Mouse (Mus musculus): ENCODE data around the gene Bod1l.

The Bod1l gene

DNA sequence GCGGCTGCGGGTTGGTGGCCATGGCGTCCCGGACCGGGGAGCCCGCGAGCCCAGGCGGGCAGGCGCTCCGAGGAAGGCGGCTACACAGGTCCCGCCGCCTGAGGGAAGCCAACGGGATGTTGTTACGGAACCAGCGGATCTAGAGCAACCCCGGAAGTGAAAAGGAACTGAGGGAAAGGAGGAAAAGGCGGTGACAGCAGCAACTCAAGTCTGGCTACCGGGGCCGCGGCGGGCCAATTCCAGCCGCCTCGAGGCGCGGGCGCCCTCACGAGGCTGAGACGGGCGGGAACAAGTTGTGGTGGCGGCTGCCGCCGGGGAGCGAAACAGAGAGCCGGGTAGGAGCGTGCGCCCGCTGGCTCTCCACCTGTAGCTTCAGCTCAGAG, at the start of gene Bod1l:
TSS of gene Bod1l (minus strand) at position 169 of the 383 bp plus-strand sequence.
- peak; percentile 95 for DNase-seq (ENCODE audit: extremely low spot score, low spot score)

DNA sequence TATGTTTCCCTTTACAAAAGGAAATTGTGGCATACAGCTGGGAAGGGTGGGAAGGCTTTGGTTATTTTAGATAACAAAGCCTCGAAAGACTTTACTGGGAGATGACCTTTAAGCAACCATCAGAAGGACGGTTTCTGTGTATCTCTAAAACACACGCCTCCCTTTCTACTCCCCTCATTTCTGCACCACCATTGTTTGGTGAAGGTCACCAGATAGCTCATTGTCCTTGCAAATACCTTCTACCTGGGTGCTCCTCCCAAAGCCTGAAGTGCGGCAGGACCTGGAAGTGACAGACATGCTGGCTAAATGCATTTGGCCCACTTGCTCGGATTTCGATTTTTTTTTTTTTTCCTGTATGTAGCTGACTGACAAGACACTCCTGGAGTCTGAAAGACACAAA, 49.2 kb upstream of the Bod1l start:
- no peak for DNase-seq (ENCODE audit: extremely low spot score, low spot score)

DNA sequence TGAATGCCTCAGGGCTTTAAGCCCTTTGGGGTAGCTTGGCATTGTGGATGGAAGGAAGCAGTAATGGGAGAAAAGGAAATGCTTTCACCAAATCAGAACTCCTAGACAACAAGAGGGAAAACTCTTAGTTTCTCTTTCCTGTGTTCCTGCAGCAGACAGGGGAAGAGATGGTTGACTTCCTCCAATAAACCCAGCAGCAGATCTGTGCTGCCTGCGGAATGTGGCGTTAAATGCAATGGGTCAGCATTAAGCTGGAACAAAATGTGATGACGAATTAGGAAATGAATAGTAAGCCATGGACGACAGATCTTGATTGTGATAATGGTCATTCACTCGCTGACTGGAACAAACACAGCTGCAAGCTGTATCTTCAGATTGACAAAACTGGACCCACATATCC, 46.8 kb upstream of the Bod1l start:
- no peak for DNase-seq (ENCODE audit: extremely low spot score, low spot score)

DNA sequence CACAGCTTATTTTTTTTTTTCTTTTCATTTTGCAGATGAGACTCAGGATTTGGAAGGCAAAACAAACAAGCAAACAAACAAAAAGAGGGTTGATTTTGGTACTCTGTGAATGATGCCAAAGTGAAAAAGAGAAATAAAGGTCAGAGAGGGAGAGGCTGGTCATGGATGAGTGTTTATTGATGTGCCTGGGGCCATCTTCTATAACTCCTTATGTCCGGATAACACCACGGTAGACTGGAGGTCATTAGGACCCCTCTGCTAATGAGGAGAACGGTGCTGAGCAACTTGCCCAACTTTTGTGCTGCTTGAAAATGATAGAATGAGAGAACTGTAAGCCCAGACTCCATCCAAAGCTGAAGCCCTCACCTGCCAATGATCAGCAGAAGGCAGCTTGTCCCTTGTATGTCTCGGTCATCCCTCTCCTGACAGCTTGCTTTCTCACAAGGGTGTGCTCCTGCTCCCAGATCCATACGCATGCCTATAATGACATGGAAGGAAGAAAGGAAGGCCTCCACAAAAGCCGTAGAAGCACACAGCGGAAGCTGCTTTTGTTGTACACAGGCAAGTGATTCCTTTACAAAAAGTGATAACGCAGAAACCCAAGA, 45.2 kb upstream of the Bod1l start:
- no peak for DNase-seq (ENCODE audit: extremely low spot score, low spot score)

DNA sequence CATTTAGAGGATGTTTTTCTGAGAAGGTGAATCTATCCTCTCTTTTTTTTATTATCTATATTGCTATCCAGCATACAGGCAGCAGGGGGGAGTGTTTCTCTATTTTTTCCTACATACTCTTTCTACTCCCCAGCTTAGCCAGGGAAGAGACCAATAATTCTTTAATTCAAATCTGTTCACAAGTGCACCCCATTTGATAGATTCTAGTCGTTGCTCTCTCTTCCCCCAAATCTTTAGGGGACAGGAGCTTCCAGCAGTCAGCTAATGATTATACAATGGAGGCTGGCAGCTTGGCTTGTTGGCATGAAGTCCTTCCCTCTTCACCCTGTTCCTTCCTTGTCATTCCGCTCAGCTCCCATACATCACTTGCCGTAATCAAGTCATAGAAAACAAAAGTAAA, 44.7 kb upstream of the Bod1l start:
- no peak for DNase-seq (ENCODE audit: extremely low spot score, low spot score)

DNA sequence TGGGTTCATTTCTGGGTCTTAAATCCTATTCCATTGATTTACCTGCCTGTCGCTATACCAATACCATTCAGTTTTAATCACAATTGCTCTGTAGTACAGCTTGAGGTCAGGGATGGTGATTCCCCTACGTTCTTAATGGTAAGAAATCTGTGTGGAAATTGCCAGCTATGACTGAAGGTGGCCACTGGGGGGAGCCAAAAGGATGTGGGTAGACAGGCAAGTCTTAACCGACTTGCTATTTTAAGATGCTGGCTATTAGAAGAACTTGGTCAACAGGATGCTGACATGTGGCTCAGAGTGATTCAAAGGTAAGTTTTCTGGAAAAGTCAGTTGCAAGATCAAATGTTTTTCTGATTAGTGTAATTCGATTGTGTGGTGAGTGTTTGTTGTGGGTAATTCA, 43.6 kb upstream of the Bod1l start:
- peak; percentile 62 for DNase-seq (ENCODE audit: extremely low spot score, low spot score)

DNA sequence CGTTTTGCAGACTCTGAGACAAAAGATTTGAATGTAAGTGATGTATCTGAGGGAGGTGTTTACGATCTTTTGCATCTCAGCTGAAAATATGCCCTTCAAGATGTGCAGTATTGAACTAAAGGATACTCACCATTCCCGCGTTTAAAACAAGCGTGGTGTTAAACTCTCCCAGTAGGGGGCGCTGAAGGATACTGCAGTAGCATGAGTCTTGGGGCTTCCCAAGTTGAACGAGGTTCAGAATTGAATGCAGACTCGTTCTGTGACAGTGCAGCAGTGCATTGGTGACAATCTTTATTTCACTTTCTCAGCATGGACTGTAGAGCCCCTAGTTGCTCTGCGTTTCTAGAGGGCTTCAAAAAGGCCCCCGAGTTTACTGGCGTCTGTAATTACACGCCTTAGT, 40.4 kb upstream of the Bod1l start:
- peak; percentile 70 for DNase-seq (ENCODE audit: extremely low spot score, low spot score)

DNA sequence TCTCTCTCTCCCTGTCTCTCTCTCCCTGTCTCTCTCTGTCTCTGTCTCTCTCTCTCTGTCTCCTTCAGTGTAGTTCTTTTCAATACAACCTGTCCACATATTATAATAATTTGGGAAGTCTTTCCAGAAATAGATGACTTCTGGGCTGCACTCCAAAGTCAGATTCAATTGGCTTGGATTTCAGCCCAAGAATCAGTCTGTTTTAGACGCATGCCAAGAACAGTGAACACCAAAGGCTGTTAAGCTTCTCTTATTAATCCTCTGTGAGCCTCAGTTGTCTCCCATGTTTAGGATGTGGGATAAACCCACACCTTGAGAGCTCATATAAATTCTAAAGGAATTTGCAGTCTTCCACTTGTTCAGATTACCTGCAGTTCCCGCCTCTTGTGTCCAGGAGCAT, 27.0 kb upstream of the Bod1l start:
- no peak for DNase-seq (ENCODE audit: extremely low spot score, low spot score)

DNA sequence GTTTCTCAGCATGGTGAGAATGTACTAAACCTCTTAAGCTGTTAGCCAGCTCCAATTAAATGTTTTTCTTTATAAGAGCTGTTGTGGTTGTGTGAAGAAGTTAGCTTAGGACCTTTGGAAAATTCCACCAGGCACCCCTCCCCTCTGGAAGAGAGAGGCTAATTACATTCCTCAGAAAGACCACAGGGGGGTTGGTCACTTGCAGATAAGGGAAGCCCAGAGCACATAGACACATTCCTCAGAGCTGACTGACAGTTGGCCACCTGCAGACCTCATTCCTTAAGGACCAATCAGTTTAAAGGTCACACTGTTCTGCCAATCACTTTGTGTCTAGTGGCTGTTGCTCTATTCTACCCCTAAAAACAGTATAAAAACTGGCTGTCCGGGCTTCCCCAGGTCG, 11.7 kb upstream of the Bod1l start:
- DNase-seq (ENCODE audit: extremely low spot score, low spot score): no peak

DNA sequence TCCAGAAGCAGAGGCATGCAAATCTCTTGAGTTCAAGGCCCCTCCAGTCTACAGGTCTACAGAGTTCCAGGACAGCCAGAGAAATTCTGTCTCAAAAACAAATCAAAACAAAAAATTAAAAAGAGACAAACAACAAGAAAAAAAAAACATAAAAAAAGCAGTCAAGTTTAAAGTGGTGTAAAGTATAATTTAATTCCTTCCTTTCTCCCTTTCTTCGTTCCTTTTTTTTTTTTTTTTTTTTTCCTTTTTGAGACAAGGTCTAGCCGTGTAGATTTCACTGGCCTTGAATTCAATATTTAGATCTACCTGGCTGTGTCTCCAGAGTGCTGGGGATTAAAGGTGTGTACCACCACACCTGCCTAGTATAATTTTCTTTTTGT, 1.4 kb upstream of the Bod1l start:
- no peak for DNase-seq (ENCODE audit: extremely low spot score, low spot score)

DNA sequence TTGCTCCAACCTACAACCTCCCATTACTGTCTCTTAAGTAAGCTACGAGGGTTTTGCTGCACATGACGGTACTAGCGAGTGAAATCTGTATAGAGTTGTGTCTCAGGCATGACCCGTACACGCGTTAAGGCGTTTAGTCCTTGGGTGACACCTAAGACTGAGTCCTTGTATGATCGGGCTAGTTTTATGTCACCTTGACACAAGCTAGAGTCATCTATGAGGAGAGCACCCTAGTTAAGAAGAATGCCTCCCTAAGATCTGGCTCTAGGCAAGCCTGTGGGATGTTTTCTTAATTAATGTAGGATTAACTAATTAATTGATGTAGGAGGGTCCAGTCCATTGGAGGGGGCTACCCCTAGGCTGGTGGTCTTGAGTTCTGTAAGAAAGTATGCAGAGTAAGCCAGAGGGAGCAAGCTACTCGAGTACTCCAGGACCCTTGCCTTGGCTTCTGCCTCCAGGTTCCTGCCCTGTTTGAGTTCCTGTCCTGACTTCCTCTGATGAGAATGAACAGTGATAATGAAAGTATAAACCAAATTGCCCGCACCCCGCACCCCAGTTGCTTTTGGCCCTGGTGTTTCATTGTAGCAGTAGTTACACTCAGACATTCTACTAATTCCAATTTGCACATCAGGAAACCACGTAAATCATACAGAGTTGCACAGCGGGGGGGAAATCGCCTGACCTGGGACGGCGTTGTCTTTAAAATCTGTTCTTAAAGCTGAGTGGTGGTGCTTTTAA, 874 bp upstream of the Bod1l start:
- peak; percentile 38 for DNase-seq (ENCODE audit: extremely low spot score, low spot score)

DNA sequence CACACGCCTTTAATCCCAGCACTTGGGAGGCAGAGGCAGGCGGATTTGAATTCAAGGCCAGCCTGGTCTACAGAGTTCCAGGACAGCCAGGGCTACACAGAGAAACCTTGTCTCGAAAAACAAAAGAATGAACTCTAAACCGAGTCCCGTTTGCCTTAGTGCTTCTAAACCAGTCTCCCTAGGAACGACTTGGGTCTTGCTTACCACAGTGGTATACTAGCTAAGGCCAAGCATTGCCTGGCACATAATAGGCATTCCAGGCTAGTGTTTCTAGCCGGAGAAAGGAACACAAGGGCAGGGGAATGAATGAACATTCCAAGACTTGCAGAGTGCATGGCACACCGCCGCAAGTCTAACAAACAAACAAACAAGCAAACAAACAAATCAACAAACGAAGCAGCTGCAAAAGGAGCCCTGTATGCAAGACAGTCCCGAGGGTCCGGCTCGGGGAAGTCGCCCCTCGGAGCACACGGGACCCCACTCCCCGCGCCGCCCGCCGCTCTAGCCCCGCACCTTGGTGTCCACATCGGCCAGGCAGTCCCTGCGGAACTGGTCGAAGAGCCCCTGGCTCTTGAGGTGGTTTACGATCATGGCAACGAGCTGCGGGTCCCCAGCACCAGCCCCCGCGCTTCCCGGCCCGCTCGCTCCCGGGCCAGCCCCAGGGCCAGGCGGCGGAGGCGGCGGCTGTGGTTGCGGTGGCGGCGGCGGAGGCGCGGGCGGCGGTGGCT, 532 bp downstream of the Bod1l start:
- DNase-seq (ENCODE audit: extremely low spot score, low spot score): no peak

DNA sequence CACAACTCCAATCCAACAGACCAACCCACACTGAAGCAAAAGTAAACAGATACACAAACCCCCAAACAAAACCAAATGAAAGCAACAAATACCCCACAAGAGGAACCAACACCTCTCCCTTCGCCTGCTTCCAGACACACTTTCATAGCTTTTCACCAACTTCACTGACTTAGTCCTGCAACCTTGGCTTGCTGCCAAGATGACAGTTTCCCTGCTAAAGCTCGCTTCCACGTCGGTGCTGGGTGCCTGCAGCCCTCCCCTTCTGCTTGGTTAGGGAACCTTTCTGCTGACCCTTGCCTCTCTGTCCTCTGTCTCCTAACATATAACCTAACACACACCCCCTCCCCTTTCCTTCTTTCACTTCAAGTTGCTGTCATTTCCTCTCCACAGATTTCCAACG, 1.4 kb downstream of the Bod1l start:
- no peak for DNase-seq (ENCODE audit: extremely low spot score, low spot score)

DNA sequence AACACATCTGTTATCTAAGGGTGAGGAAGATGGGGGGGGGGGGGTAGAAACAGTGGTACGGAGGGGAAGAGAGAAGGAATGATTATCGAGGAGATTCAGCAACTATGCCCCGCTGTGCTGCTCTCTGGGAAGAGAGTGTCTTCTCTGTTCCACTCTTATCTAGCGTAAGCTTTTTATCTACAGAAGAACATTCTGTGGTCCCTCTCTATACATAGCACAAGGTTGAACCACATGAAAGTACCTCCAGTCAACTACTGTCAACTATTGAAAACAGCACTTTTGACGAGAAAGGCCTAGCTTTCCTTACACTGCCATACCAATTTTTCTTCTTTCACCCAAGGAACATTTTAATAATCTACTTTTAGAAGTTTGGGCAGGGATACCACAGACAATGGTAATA, 2.4 kb downstream of the Bod1l start:
- no peak for DNase-seq (ENCODE audit: extremely low spot score, low spot score)

DNA sequence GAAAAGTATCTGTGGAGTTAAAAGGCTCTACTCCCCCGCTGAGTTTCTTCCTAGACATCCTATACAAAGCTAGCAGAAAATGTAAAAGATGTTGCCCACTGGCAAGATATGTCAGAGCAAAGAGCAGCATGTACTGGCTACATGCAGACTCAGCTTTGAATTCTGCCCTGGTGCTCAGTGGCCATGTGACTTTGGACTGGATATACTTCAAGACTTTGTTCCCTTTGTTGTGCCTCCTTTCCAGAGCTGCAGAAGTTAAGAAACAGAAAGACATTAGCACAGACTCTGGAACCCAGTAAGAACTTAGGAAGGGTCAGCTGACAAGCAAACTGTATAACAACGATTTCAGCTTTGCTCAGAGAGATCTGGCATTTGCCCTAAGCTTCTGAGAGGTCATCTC, 14.0 kb downstream of the Bod1l start:
- no peak for DNase-seq (ENCODE audit: extremely low spot score, low spot score)

DNA sequence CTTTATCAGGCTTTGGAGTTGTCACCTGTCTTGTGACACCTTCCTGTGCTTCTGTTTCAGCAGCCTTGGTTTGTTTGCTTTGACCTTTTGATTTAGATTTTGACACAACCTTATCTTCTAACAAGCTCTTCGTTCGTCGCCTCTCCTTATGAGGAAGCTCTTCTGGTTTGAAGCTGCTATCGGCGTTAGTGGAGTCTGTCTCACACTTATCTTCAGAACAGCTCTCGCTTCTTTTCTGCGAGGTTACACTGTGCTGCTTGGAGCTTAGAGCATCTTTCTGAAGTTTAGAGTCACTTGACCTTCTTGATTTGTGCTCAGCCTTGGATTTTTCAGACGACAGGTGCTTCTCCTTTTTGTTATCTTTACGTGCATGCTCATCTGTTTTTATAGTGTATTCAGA, 23.0 kb downstream of the Bod1l start:
- no peak for DNase-seq (ENCODE audit: extremely low spot score, low spot score)

DNA sequence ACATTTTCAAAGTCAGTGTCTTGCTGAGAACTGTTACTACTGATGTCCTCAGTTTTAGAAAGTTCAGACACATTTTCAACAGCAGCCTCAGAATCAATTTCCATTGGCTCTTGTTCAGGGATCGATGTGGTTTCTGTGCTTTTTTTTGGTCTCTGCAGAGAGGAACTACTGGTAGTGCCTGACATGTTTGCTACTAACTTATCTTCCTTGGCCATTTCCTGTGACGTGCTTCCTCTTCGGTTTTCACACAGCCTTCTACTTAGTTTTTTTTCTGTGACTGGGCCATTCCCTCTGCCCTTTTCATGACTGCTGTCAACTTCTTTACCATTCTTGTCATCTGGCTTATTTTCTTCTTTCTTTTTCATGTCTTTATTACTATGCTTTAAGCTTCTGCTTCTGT, 23.6 kb downstream of the Bod1l start:
- DNase-seq (ENCODE audit: extremely low spot score, low spot score): no peak

DNA sequence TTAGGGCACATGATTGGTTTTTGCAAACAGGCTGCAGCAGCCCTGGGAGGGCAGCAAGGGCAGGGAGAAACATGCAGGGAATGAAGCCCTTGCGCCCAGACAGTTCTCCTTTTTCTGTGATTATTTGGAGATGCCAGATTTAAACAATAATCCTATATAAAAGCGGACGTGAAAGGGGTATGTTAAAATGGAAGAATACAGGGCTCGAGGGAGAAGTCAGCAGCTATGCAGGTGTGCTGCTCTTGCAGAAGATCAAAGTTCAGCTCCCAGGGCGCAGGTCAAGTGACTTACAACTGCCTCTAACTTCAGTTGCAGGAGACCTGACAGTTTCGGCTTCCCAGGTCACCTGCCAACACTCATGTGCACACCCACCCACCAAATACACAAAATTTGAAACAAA, 31.6 kb downstream of the Bod1l start:
- DNase-seq (ENCODE audit: extremely low spot score, low spot score): no peak

DNA sequence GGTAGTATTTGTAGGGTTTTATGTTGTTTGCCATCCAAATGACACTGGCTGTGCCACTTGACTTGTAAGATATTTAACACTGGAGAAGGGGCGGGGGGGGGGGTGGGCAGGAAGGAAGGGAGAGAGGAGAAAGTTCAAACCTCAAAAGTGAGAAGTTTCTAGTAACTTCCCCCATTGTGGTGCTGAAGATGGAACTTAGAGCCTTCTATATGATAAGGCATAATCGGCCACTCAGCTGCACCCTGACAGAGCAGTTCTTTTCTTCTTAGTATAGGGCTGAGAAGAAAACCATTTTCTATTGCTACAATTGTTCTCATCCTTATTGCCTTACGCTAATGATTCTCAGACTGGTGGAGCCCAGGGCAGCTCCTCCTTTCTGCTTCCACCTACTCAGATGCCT, 32.8 kb downstream of the Bod1l start:
- no peak for DNase-seq (ENCODE audit: extremely low spot score, low spot score)

DNA sequence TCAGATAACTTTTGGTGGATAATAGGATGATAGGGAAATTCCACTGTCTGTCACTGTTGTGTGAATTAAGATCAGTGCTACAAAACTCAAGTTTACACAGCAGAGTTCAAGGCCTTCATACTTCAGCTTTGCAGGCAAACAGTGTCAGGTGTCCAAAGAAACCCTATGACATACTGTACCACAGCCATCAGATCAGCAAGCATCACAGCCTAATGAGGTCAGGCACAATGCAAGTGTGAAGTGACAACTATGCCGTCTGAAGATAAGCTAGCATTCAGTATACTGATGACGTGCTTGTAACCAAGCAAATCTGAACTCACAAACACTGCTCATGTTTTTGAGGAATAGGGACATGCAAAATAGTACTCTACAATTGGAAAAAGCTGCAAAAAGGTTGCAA, 36.7 kb downstream of the Bod1l start:
- DNase-seq (ENCODE audit: extremely low spot score, low spot score): no peak

DNA sequence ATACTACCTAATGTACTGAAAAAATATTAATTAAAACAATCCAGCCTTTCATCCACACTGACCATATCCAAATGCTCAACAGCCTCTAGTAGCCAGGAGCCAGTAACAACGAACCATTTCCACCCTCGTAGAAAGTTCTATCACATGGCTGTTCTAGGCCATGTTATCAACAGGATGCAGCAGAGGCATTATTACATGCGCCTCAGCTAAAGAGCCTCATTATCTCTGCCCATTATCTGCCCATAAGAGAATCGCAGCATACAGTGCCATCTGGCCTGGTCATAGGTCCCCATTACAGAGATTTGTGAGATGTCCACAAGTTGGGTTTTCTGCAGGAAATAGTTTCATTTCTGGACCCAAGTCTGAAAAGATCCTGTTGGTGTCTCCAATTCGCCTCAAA, 37.9 kb downstream of the Bod1l start:
- no peak for DNase-seq (ENCODE audit: extremely low spot score, low spot score)

DNA sequence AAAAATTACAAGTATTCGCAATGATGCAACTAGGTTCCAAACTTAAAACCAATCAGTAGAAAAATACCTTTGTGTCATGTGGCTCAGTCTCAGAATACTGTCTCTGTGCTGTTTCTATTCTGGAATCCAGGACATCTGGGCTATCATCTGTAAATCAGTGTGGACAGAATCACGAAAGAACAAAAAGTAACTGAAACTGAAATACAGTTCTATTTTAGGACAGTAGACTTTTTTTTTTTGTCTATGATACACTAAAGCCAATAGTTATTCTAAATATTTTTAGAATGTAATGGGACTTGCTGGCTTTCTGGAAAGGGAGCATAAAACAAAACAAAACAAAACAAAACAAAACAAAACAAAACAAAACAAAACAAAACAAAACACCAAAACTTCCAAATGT, 39.0 kb downstream of the Bod1l start:
- DNase-seq (ENCODE audit: extremely low spot score, low spot score): no peak

DNA sequence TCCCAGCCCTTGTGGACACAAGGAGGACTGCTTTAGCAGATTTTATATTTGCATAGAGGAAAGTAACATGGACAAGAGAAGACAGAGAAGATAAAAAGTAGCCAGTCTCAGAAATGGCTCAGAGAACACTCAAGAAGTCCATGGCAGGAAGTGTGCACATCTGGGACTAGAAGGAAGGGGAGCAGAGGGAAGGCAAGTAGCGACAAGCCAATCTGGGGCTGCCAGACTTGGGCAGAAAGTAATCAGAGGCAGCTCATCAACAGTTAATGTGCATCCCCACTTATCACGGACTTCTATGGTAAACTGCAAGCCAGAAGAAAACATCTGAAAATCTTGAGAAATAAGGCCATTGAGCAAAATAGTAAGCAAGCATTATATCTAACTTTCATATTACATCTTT, 39.5 kb downstream of the Bod1l start:
- DNase-seq (ENCODE audit: extremely low spot score, low spot score): no peak
